Mouse (Mus musculus) layer of hippocampus, postnatal 10 days (tissue): Measurements from ENCODE around the gene Gm10309. TPM values are rescaled to one million over a fixed set of nuclear protein-coding genes. Genes with fewer than 3 reads are reported as not detected.
"Not testable (repeated sequence)": the region's sequence is repeated elsewhere in the genome, so short reads cannot be mapped to it uniquely, and the experiment has no call there.

Source experiments
- DNase-seq, 2 experiments: peaks; one replicate each; pipeline ENCODE4 v3.0.0; 2021; ENCODE audit warnings: low spot score in 2 of 2
- total RNA-seq, 2 experiments: library from RNA; stranded (reverse); gene quantifications; 2 replicates each; pipeline ENCODE4 v1.2.3; 2021

Gm10309 gene
- total RNA-seq, 2 experiments from 2014 or later: not detected

DNA sequence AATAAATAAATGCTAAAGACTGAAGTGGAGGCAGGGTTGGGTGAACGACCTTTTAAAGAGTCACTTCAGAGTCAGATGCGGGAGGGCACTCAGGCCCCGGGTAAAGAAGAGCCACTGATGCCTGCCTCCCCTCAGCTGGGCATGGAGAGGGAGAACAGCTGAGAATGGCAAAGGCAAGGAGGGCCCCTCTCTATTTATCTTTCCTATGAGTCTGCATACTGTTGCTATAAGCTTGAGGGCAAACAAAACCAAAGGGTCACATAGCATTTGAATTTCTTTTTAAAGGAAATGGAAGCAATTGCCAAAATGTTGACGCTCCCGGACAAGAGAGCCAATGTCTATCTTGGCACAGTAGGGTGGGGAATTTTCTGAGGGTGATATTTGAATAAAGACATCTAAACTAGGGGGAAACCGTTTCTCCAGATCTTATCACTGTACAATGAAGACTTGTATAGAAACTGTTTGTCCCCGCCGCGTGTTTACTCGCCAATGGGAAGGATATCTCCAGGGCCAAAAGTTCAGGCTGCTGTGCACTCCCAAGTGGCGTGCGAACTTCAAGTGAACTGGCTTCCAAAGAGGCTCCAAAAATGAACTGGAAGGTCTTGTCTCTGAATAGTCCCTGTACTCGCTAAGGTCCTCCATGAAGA, 10.1 kb upstream of the Gm10309 start:
- DNase-seq: no peak

DNA sequence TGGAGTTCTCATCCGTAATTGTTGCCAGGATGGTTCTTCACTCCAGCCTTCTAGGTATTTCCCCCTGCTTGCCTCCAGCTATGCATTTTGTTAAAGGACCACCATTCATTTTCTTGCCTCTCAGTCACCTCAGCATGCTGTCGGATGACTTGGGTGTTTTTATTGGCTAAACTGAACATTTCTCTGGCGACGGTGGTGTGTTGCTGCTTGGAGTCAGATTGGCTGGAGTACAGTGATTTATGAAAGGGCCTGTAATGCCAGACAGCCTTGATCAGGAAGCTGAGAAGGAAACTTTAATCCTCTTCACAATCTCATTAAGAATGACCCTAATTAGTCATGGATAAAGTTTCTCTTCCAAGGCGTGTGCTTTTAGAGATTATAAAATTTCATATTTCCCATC, 4.8 kb upstream of the Gm10309 start:
- DNase-seq: no peak

DNA sequence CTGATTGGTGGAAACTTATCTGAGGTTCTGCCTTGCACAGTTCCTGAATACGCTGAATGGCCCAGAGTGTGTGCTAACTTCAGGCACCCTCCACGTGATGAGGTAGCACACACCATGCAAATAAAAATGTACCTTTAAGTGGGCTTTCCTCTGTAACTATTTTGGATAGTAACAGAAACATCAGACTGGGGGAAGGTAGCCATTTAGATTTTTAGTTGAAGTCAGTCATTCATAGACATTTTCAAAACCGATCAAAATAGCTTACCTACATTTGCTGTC, 3.1 kb upstream of the Gm10309 start:
- no peak for DNase-seq

DNA sequence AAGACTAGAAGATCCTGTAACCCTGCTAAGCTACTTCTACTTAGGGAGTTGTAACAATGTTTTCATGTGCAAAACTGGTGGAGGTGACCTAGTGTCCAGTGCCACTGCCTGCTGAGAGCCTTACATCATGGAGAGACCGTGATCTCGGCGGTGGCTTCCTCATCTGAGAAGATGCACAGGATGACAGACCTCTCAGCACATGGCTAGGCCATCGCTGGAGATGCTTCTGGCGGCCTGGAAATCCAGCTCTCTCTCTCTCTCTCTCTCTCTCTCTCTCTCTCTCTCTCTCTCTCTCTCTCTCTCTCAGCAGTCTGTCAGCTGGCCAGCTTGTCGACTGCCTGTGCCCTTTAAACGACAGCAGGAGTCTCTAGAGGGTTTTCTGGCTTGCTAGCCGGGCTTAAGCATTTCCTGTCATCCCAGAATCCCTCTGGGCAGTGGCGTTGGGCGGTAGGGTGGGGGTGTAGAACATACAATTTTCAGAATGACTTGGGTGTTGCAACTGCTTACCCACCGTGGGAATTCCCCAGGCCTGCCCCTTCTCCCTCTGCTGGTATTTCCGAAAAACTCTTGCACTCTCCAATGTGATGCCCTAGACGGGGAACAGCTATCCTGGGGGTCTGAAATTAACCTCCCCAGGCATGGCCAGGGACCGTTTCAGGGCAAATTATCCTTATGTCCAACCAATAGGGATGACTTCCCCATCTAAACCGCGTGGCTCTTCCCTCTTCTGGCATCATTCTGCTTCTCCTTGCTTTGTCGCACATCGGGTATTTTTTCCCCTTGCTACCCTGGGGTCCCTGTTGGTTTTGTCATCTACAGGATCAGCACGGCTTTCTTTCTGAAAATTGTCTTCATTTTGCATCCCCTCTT, 2.5 kb upstream of the Gm10309 start:
- no peak for DNase-seq

DNA sequence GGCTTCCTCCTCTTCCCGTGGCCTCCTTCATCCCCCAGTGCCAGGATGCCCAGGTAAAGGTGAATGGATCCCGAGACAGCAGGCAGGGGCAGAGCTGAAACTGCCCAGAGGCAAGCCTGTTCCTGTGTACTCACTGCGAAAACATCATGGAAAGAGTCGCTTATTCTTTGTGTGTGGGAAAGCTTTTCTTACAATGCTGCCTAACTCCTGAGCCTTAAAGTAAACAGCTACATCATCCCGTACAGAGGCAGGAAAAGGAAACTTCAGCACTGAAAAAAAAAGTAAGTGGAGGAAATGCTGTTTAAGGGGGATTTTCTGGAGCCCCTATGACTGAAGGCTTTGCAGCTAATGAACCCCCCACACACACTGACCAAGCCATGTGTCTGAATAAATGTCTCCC, 1.8 kb upstream of the Gm10309 start:
- no peak for DNase-seq

DNA sequence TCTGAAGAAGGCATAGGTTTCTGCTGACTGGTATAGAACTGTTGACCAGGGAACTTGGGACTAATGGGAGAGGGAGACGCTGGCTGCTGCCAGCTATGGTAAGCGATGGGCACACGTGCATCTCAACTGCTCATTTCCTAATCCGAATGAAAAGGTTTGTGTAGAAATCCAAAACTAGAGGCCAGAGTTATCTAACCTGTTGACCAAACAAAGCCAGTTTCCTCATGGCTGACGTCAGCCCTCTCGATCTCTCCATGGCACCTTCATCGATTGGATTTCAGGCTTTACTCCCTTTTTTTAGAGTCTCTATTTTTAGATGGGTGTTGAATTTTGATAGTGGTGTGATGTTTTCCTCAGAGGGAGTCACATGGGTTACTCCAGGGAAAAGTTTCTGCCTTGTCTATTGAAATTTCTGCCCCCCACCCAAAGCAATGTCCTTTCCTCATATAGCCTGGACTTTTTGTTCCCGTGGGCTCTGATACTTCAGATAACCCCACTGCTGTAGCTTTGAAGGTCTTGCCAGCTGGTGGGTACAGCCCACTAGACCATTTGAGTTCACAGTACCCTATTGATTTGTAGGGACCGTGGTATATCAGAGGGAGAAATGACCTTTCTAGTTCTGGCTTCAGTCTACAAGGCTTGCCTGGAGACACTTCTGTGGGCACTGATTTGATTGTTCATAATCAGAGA, 1.7 kb downstream of the Gm10309 start:
- no peak for DNase-seq

DNA sequence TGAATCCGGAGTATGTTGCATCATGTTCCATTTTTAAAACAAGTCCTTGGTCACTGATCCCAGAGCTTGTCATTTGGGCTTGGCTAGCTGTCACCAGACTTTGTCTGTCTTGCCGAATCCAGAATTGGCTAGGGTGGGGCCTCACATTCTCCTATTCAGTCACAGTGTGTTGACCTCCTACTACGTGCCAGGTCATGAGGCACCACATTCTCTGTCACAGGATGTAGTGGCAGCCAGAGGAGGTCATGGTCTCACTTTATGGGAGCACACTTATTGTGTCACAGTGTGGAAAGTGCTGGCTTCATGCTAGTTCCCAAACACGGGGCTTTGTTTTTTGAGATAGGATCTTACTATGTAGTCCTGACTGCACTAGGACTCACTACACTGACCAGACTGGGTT, 3.6 kb downstream of the Gm10309 start:
- DNase-seq: no peak

DNA sequence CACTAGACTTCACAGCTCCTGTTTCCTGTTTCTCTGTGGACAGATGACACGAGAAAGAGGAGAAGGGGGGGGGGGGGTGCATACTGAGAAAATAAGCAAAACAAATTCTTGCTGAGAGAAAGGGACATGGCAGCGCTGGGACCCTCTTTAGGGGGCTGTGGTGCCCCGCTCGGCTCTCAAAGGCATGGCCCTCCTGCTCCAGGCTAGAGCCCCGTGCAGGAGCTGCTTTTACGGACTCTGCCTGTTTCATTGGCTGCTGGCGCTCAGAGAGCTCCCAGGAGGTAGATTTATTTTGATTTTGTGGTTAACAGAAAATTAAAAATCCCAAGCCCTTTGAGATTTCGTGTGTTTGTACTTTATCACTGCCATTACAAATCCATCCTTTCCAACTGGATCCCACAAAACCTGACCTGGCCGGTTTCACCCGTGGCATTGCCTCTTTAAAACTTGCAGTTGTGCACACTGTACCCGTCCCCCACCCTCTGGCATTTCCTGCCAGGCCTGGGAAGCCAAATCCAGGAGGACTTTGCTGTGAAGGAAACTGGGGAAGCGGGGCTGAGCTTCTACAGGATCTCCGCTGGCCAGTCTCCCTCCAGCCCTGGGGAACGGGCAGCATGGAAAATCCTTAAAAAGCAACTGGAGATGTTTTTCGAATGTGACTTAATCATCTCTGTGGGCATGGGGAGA, 5.5 kb downstream of the Gm10309 start:
- DNase-seq: peak; percentile 21 to 42

DNA sequence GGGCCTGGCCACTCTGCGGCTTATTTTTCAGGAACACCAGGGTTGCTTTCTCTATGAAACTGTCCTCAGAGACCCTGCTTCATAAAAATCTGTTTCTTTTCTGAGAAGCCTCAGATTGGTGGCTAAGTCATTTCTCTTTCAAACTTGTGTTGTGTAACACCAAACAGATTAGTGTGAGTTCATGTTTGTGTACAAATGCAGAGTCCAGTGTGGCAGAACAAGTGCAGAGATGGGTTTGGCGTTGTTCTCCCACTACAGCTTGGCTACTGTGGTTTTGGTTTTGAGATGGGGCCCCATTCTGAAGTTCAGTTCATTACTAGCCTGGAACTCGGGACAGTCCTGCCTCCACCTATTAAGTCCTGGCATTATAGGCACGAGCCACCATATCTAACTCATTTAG, 7.7 kb downstream of the Gm10309 start:
- DNase-seq: no peak

DNA sequence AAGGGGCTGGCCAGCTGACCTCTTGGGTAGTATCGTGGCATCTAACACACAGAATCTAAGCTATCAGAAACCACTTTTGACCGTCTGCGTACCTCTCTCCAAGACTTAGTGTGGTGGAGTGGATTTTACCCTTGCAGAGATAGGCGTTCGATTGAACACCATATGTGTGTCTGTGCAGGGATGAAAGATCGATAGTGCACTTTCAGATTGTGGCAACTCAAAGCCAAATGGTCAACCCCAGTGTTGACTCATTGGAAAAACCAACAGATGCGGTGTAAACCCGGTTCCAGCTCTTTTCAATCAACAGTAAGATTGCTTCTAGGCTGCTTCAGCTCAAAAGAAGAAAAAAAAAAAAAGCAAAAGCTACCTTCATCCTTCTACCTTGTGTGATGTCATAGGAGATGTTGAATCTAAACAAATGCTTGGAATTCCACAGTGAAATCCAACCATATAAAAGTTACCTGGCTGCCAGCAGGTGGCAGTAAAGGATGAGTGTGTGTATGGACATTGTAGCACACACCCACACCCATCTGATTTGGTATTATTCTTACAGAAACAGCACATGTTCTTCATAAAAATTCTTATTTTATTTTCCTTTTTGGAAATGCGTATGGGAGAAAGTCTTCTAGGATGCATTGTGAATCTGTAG, 8.8 kb downstream of the Gm10309 start:
- peak; percentile 37 to 64 for DNase-seq

DNA sequence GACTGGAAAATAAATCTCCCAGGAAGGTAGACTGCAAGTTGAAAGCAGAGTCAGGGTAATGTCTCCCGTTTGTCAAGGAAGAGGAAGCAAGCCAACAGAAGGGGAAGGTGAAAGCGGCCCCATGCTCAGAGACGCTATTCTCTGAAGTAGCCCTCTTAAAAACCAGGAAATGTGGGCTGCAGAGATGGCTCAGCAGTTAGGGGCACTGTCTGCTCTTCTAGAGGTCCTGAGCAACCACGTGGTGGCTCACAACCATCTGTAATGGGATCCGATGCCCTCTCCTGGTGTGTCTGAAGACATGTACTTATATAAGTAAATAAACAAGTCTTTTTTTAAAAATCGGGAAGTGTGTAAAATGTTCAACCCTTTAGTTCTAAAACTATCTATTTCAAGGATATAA, 10.1 kb downstream of the Gm10309 start:
- no peak for DNase-seq

DNA sequence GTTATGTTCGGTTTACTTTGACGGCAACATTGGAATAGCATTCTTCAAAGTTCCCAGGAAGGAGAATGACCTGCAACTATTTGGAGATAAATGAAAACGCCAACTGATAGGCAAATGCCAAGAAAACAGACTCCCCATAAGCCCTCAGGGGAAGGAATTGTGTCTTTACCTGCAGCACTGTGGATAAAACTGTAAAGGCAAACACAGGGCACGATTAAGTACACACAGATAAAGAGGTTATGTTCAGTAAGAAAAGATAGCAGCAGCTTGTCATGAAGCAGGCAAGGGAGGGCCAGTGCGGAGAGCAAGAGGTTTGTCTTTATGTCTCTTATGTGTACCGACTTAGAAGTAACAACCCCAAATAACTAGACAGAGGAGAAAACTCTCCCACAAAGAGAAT, 10.5 kb downstream of the Gm10309 start:
- no peak for DNase-seq

DNA sequence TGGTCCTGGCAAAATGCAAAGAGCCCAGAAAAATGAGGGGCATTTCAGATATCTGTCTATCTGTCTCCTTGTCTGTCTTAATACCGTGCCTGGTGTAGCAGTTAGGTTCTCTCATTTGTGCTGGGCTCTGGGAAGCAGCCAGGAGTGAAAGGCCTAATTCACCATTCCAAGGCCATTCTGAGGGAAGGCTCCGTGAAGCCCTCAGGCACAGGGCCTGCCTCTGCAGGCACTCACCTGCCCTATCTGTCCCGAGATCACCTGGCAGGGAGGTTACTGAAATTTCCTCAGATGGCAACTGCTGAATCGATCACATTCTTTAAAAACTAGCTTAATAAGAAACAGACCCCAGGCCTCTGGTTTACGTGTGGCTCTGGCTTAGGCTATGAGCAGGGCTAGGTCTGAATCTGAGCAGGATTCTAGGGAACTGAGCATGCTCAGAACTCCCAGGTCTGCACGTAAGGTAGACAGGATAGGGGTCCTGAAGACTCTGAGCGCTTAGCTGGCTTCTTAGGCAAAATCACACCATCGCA, 11.1 kb downstream of the Gm10309 start:
- DNase-seq: no peak

DNA sequence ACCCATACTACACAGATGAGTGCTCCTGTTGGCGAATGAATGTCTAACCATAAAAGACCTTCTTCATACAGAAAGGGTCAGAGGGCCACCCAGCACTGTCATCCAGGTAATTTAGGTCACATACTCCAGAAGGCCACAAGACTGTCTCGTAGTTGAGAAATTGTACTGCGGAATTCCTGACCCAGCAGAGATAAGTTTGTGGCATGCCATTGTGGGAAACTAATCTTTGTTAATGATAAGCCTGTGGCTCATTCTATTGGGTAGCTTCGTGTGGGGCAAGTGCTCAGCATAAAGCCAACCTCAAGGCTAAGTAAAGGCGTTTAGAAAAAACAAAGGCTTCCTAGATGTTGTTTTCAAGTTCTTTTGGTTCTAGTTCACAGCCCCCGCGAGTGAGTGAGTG, 12.7 kb downstream of the Gm10309 start:
- no peak for DNase-seq

DNA sequence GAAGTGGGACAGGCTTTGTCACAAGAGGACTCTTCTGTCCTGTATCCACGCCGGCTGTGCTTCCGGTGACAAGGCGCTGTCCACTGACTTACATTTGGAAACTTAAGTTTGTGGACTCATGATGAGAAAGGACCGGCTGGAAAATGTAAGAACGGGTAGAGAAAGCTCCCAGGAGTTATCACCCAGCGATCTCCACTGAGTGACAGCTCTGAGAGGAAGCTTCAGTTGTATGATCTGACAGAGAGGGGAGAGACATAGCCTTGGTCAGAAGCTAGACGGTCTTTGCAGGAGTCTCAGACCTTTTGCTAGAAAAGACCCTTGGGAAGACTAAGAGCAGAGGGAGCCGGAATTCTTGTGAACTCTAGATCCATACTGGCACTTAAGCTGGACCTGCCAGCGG, 15.2 kb downstream of the Gm10309 start:
- DNase-seq: no peak

DNA sequence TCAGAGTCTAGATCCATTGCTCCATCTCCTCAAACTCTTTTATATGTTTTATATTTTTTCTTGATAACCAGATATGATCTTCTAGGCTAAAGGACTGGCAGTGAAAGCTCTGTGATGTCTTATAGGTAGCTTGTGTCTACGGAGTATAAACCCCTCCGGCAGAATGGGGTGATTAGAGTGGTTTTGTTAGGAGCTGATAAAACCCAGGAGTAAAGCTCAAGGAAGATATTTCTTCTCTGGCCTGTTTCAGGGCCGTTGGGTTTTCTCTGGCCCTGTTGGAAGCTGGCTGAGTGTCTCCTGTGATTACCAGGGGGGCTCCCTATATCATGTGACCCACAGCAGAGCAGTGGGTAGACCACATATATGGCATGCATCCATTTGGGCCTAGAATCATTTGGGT, 17.6 kb downstream of the Gm10309 start:
- DNase-seq: no peak

DNA sequence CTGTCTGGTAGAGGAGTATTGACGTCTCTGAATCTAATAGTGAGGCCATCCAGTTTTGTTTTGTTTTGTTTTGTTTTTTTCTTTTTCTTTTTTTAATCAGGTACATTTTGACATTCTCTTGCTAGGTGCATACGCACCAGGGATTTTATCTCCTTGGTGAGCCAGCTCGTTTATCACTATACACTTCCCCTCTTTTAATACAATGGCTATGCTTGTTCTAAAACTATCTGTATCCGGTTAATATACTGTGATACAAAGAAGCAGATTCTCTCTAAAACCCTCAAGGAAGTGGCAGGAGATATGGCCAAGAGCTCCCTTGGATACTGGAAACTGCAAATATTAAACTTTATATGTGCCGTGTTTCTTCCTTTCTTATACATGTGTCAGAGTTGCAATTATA, 18.4 kb downstream of the Gm10309 start:
- DNase-seq: no peak

DNA sequence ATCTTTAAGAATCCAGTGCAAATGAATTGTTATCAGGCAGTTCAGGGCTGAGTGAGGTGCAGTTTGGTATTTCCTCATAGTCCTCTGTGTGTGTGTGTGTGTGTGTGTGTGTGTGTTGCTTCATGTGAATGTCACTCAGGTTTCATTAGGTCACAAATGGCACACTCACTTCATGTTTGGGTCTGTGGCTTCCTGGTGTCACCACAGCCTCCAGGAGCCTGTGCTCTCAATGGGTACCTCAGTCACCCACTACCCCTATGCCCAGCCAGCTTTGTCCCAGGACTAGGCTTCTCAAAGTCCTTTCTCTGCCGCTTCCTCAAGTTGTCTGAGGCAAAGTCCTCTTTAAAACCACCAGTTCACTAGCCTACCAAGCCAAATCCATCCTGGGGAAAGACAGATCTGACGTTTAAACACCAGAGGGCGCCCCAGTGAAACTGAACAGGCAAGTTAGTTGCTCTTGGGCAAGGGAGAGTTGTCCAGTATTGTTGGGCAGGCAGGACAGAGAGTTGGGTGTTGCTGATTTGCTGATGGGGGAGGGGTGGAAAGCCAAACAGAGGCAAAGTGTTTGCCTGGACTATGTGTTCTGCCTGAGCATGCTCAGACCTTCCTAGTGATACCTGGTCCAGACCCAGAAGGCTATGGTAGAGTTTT, 20.8 kb downstream of the Gm10309 start:
- DNase-seq: peak; percentile 87 to 90

DNA sequence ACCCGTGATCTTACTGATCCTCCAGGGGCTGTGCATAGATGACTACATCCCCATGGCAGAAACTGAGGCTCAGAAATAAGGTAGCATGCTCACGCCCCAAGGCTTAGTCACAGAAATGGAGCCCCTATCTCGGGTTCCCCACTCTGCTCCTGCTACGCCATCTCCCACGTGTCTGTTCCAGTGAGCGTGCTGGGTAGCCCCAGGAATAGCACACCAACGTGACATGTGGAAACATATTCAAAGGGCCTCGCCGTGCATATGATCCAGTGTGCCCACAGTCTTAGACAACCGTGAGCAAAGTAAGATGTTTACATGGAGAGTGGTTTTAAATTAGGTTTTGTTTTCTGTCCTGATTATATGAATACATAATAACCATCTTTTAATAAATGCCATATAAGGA, 22.4 kb downstream of the Gm10309 start:
- no peak for DNase-seq

DNA sequence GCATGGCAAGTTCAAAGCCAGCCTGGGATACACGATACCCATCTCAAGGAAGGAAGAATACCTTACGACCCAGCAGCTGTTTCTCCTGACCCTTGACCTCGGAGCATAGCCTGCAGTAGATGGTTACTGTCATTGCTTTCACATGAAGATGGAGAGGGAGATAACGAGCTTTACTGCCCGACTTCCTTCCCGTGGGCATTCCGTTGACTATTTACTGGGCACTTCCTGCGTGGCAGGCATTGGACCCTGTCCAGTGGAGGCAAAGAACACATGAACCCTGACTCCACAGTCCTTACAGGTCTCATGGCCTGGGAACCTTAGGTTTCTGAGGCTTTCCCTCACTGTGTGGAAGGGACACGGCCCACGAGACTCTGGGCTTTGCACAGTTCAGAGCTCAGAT, 25.6 kb downstream of the Gm10309 start:
- DNase-seq: no peak

DNA sequence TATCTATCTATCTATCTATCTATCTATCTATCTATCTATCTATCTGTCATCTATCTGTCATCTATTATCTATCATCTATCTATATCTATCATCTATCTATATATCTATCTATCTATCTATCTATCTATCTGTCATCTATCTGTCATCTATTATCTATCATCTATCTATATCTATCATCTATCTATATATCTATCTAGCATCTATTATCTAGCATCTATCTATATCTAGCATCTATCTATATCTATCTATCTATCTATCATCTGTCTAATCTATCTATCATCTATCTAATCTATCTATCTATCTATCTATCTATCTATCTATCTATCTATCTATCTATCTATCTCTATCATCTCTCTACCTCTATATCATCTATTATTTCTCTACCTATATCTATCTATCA, 27.6 kb downstream of the Gm10309 start:
- DNase-seq: not testable (repeated sequence)
